Mouse (Mus musculus) MEL (cell line): Measurements from ENCODE around the gene Mtmr1. TPM values are rescaled to one million over a fixed set of nuclear protein-coding genes. Genes with fewer than 3 reads are reported as not detected.
A peak's percentile ranks its signal among the peaks of the same experiment; 100 is the strongest.
"Not testable (repeated sequence)": the region's sequence is repeated elsewhere in the genome, so short reads cannot be mapped to it uniquely, and the experiment has no call there.

ENCODE experiments used
- DNase-seq: peaks from one replicate; pipeline ENCODE4 v3.0.0; 2011; ENCODE audit warnings: low read depth, low spot score
- H3K27ac ChIP-seq: 2 replicates; pipeline ENCODE4 v1.5.1; 2012; ENCODE audit warnings: low read depth, mild to moderate bottlenecking, control low read depth, low read length, moderate library complexity; ENCODE audit not compliant: control insufficient read depth
- H3K27me3 ChIP-seq, 2 experiments: fragments of 150-350 bp in 1 of 2; sonication (generic) in 1 of 2; 2 replicates each; pipeline ENCODE4 v1.6.1; 2012; ENCODE audit warnings: low read length in 2 of 2, mild to moderate bottlenecking in 2 of 2, improper control_type of control experiment in 1 of 2, moderate library complexity in 1 of 2; ENCODE audit not compliant: insufficient read depth in 2 of 2, control insufficient read depth in 1 of 2
- H3K36me3 ChIP-seq, 2 experiments: 2 replicates each; pipeline ENCODE4 v1.6.1; 2012 to 2014; ENCODE audit warnings: low read length in 2 of 2, improper control_type of control experiment in 1 of 2, inconsistent platforms in 1 of 2, mild to moderate bottlenecking in 1 of 2; ENCODE audit not compliant: insufficient read depth in 2 of 2, control insufficient read depth in 1 of 2
- H3K4me1 ChIP-seq, 2 experiments: fragments of 150-350 bp in 1 of 2; sonication (generic) in 1 of 2; 2 replicates each; pipeline ENCODE4 v1.6.1; 2012; ENCODE audit warnings: low read length in 2 of 2, improper control_type of control experiment in 1 of 2, mild to moderate bottlenecking in 1 of 2; ENCODE audit not compliant: insufficient read depth in 2 of 2, control insufficient read depth in 1 of 2
- H3K4me3 ChIP-seq, 2 experiments: fragments of 150-350 bp in 1 of 2; sonication (generic) in 1 of 2; 2 replicates each; pipeline ENCODE4 v1.5.1; 2012; ENCODE audit warnings: low read depth in 2 of 2, low read length in 2 of 2, mild to moderate bottlenecking in 2 of 2, moderate library complexity in 2 of 2, control low read depth in 1 of 2, improper control_type of control experiment in 1 of 2; ENCODE audit not compliant: control insufficient read depth in 1 of 2, insufficient read depth in 1 of 2
- H3K79me2 ChIP-seq: 2 replicates; pipeline ENCODE4 v1.6.1; 2012; ENCODE audit warnings: mild to moderate bottlenecking, low read length, moderate library complexity; ENCODE audit not compliant: control insufficient read depth, poor library complexity, insufficient read depth
- H3K9ac ChIP-seq: 2 replicates; pipeline ENCODE4 v1.6.1; 2012; ENCODE audit warnings: low read depth, mild to moderate bottlenecking, control low read depth, low read length, moderate library complexity; ENCODE audit not compliant: control insufficient read depth, poor library complexity, severe bottlenecking
- H3K9me3 ChIP-seq: fragments of 150-350 bp; sonication (generic); replicated peaks from 2 replicates; pipeline ENCODE4 v1.6.1; 2012; ENCODE audit warnings: mild to moderate bottlenecking, low read length, improper control_type of control experiment, moderate library complexity; ENCODE audit not compliant: insufficient read depth
- BHLHE40 ChIP-seq: IDR thresholded peaks from 2 replicates; pipeline ENCODE4 v1.6.1; 2012; ENCODE audit warnings: low read depth, mild to moderate bottlenecking, inconsistent platforms, low read length, improper control_type of control experiment, borderline replicate concordance
- CHD1 ChIP-seq: IDR thresholded peaks from 2 replicates; pipeline ENCODE4 v1.6.1; 2012; ENCODE audit warnings: low read depth, mild to moderate bottlenecking, inconsistent platforms, low read length, improper control_type of control experiment
- CTCF ChIP-seq, 3 experiments: IDR thresholded peaks in 2 of 3; conservative IDR thresholded peaks in 1 of 3; 2 replicates each; pipeline ENCODE4 v1.5.1; 2011 to 2012; ENCODE audit warnings: low read length in 3 of 3, low read depth in 2 of 3, mild to moderate bottlenecking in 2 of 3, improper control_type of control experiment in 1 of 3, inconsistent platforms in 1 of 3, mixed read lengths in 1 of 3, moderate library complexity in 1 of 3; ENCODE audit not compliant: control insufficient read depth in 1 of 3, insufficient read depth in 1 of 3, poor library complexity in 1 of 3, severe bottlenecking in 1 of 3
- E2F4 ChIP-seq: IDR thresholded peaks from 2 replicates; pipeline ENCODE4 v1.6.1; 2011; ENCODE audit warnings: low read depth, low read length, improper control_type of control experiment, borderline replicate concordance
- EP300 ChIP-seq, 2 experiments: IDR thresholded peaks; 2 replicates each; pipeline ENCODE4 v1.6.1; 2011; ENCODE audit warnings: improper control_type of control experiment in 2 of 2, low read length in 2 of 2, low read depth in 1 of 2, mild to moderate bottlenecking in 1 of 2
- GABPA ChIP-seq: IDR thresholded peaks from 2 replicates; pipeline ENCODE4 v1.6.1; 2012; ENCODE audit warnings: low read depth, mild to moderate bottlenecking, inconsistent platforms, low read length, improper control_type of control experiment, moderate library complexity
- JUND ChIP-seq: IDR thresholded peaks from 2 replicates; pipeline ENCODE4 v1.6.1; 2011; ENCODE audit warnings: low read depth, mild to moderate bottlenecking, improper control_type of control experiment, low read length
- KAT2A ChIP-seq: conservative IDR thresholded peaks from 2 replicates; pipeline ENCODE4 v1.6.1; 2012; ENCODE audit warnings: low read depth, low read length, improper control_type of control experiment, inconsistent platforms
- MAZ ChIP-seq: IDR thresholded peaks from 2 replicates; pipeline ENCODE4 v1.6.1; 2012; ENCODE audit warnings: low read depth, mild to moderate bottlenecking, inconsistent platforms, low read length, improper control_type of control experiment
- MEF2A ChIP-seq: IDR thresholded peaks from 2 replicates; pipeline ENCODE4 v1.6.1; 2014; ENCODE audit warnings: low read depth, mild to moderate bottlenecking, inconsistent platforms, low read length, improper control_type of control experiment; ENCODE audit not compliant: poor library complexity, insufficient replicate concordance, severe bottlenecking; ENCODE audit errors: extremely low read depth
- MYC ChIP-seq: IDR thresholded peaks from 2 replicates; pipeline ENCODE4 v1.6.1; 2011; ENCODE audit warnings: low read depth, mild to moderate bottlenecking, low read length, improper control_type of control experiment, moderate library complexity
- POLR2AphosphoS2 ChIP-seq: IDR thresholded peaks from 2 replicates; pipeline ENCODE4 v1.6.1; 2011; ENCODE audit warnings: low read length, improper control_type of control experiment
- SMC3 ChIP-seq: IDR thresholded peaks from 2 replicates; pipeline ENCODE4 v1.6.1; 2011; ENCODE audit warnings: low read depth, low read length, improper control_type of control experiment
- TCF12 ChIP-seq: IDR thresholded peaks from 2 replicates; pipeline ENCODE4 v1.6.1; 2014; ENCODE audit warnings: low read depth, mild to moderate bottlenecking, inconsistent platforms, low read length, improper control_type of control experiment, moderate library complexity
- UBTF ChIP-seq: IDR thresholded peaks from 2 replicates; pipeline ENCODE4 v1.6.1; 2012; ENCODE audit warnings: low read depth, mild to moderate bottlenecking, inconsistent platforms, low read length, improper control_type of control experiment, moderate library complexity, borderline replicate concordance; ENCODE audit not compliant: insufficient read depth
- USF1 ChIP-seq: IDR thresholded peaks from 2 replicates; pipeline ENCODE4 v1.6.1; 2014; ENCODE audit warnings: low read depth, mild to moderate bottlenecking, inconsistent platforms, low read length, improper control_type of control experiment, moderate library complexity
- USF2 ChIP-seq, 2 experiments: IDR thresholded peaks; 2 replicates each; pipeline ENCODE4 v1.6.1; 2011 to 2012; ENCODE audit warnings: improper control_type of control experiment in 2 of 2, low read length in 2 of 2, borderline replicate concordance in 1 of 2, inconsistent platforms in 1 of 2, low read depth in 1 of 2, mild to moderate bottlenecking in 1 of 2; ENCODE audit not compliant: insufficient read depth in 1 of 2
- ZKSCAN1 ChIP-seq: IDR thresholded peaks from 2 replicates; pipeline ENCODE4 v1.6.1; 2012; ENCODE audit warnings: low read depth, mild to moderate bottlenecking, inconsistent platforms, low read length, improper control_type of control experiment, moderate library complexity
- ZMIZ1 ChIP-seq: IDR thresholded peaks from 2 replicates; pipeline ENCODE4 v1.6.1; 2012; ENCODE audit warnings: low read depth, mild to moderate bottlenecking, inconsistent platforms, low read length, improper control_type of control experiment, moderate library complexity
- ZNF384 ChIP-seq: IDR thresholded peaks from 2 replicates; pipeline ENCODE4 v1.6.1; 2012; ENCODE audit warnings: low read depth, mild to moderate bottlenecking, inconsistent platforms, low read length, improper control_type of control experiment
- polyA plus RNA-seq, 2 experiments: library from polyadenylated mRNA; stranded (reverse) in 1 of 2; unstranded in 1 of 2; fragments of >175 nt in 1 of 2; fragments of >200 nt in 1 of 2; gene quantifications; 2 replicates each; pipeline versions ENCODE4 v1.2.1 to v1.2.4; 2012; ENCODE audit warnings: low replicate concordance in 2 of 2, low read depth in 1 of 2; ENCODE audit not compliant: insufficient read length in 2 of 2, insufficient read depth in 1 of 2, missing spikeins in 1 of 2
- total RNA-seq: library from RNA; depleted of rRNA; stranded (reverse); fragments of 300-350 nt; gene quantifications from 2 replicates; pipeline ENCODE4 v1.2.3, GENCODE M21; 2012

The Mtmr1 gene
- total and polyA plus RNA-seq, 3 experiments, result 14.8 to 19.4 TPM; not detected in 1

- H3K79me2 ChIP-seq, H3K9me3 ChIP-seq, DNase-seq: not testable (repeated sequence)
These were observed 2.8 kb upstream of the Mtmr1 start for GRCm38 (mm10) chrX:71361793-71362192.

GRCm38 (mm10) chrX:71364062-71364461, 498 bp upstream of the Mtmr1 start:
- Histone ChIP-seq H3K4me1 (peaks cover 5 to 8% of the 10 kb centered on the region in 2 experiments; a peak in 3 of 4 replicates), H3K27ac (no peak overlapping the region), H3K9ac (peak overlapping the region; percentile 82), H3K4me3 (peak overlapping the region; percentile 79 to 88), H3K79me2 (peaks cover 3% of the 10 kb centered on the region; the same call in 1 of the 2 replicates), H3K9me3 (no peaks in the 10 kb centered on the region), H3K36me3 (peaks cover 0 to 8% of the 10 kb centered on the region in 2 experiments; a peak in 2 of 4 replicates), H3K27me3 (no peaks in the 10 kb centered on the region)
- TF ChIP-seq ZKSCAN1 (no peak), MEF2A (no peak), ZMIZ1 (no peak), CTCF (IDR thresholded peaks at IDR 0.05 in 2 of 3, conservative IDR thresholded peaks at IDR 0.05 in 1 of 3; ENCODE audit: control insufficient read depth in 1 of 3, insufficient read depth in 1 of 3, low read depth in 2 of 3, low read length in 3 of 3, poor library complexity in 1 of 3, severe bottlenecking in 1 of 3) (no peak), MAZ (no peak), UBTF (no peak), GABPA (no peak), KAT2A (no peak), ZNF384 (no peak), CHD1 (no peak), TCF12 (no peak), POLR2AphosphoS2 (no peak), MYC (no peak), BHLHE40 (no peak), E2F4 (no peak), USF2 (IDR thresholded peaks at IDR 0.05; ENCODE audit: borderline replicate concordance in 1 of 2, insufficient read depth in 1 of 2, low read depth in 1 of 2, low read length in 2 of 2) (no peak), USF1 (no peak), JUND (no peak), EP300 (IDR thresholded peaks at IDR 0.05; ENCODE audit: low read depth in 1 of 2, low read length in 2 of 2) (no peak), SMC3 (no peak)
- no peak for DNase-seq

More at GRCm38 (mm10) chrX:71361793-71362192, 2.8 kb upstream of the Mtmr1 start:
- H3K36me3 ChIP-seq, H3K27ac ChIP-seq, H3K27me3 ChIP-seq, H3K4me1 ChIP-seq, H3K9ac ChIP-seq, H3K4me3 ChIP-seq: not testable (repeated sequence)
